In genomic region chrX:100597439-100597838, GRCm38 (mm10) we compare ENCODE assay signal across 10 mouse cellular contexts. TPM values are rescaled to one million over a fixed set of nuclear protein-coding genes. Genes with fewer than 3 reads are reported as not detected.
DNase-seq lines count a peak whose midpoint lies in the region; ATAC-seq and TF ChIP-seq lines count a peak whose summit lies in the region.
"Had no signal": no experiment of that assay in that cellular context is flagged by ENCODE, and none has a peak within 500 bp of the region (broad histone marks: within the 10 kb centered on the region; RNA-seq: fewer than 3 reads in every experiment).

No protein-coding gene starts in this region.

- H3K4me3 ChIP-seq in heart, embryonic 10.5 days, result no peak overlapping the region
- no peak overlapping the region for H3K4me3 ChIP-seq in G1E (ENCODE audit: low read depth, low read length)
- H3K4me3 ChIP-seq in embryonic facial prominence, embryonic 11.5 days (ENCODE audit: low read depth, low read length), result no peak overlapping the region
- H3K4me3 ChIP-seq in intestine, embryonic 16.5 days (ENCODE audit: low read length), result no peak overlapping the region

- H3K4me2 ChIP-seq in embryonic facial prominence, embryonic 11.5 days (ENCODE audit: low read depth, low read length), result no peak overlapping the region
- no peak overlapping the region for H3K4me2 ChIP-seq in intestine, embryonic 16.5 days (ENCODE audit: low read depth, low read length)

- no peak overlapping the region for H3K9ac ChIP-seq in embryonic facial prominence, embryonic 11.5 days (replicated peaks; ENCODE audit: low read length)
- H3K9ac ChIP-seq in intestine, embryonic 16.5 days (ENCODE audit: low read depth, low read length), result no peak overlapping the region

- H3K9me3 ChIP-seq in heart, embryonic 10.5 days, result no peaks in the 10 kb centered on the region
- H3K9me3 ChIP-seq in G1E (replicated peaks), result no peaks in the 10 kb centered on the region
- no peaks in the 10 kb centered on the region for H3K9me3 ChIP-seq in embryonic facial prominence, embryonic 11.5 days (replicated peaks; ENCODE audit: control insufficient read depth, low read length)
- no peaks in the 10 kb centered on the region for H3K9me3 ChIP-seq in intestine, embryonic 16.5 days (ENCODE audit: control insufficient read depth, low read length)

- TF ChIP-seq CTCF in G1E (IDR thresholded peaks at IDR 0.05; ENCODE audit: low read depth, low read length), result no peak

- peak; percentile 76 for DNase-seq in heart, embryonic 10.5 days (ENCODE audit: low spot score)
- DNase-seq in heart, adult 8-10 months (ENCODE audit: low spot score), result no peak
- DNase-seq in G1E (ENCODE audit: low spot score), result peak; percentile 1
- peak; percentile 72 for DNase-seq in embryonic facial prominence, embryonic 11.5 days (ENCODE audit: low spot score)
- DNase-seq in left cerebral cortex, postnatal 4 days, result peak; percentile 31
- DNase-seq in right cerebral cortex, postnatal 14 days, result peak; percentile 54
- DNase-seq in spleen, postnatal 14 days (ENCODE audit: low spot score in 2 of 2), result no peak

- no peaks in the 10 kb centered on the region for H3K36me3 ChIP-seq in heart, embryonic 10.5 days
- no peaks in the 10 kb centered on the region for H3K36me3 ChIP-seq in G1E (replicated peaks)
- no peaks in the 10 kb centered on the region for H3K36me3 ChIP-seq in embryonic facial prominence, embryonic 11.5 days (replicated peaks; ENCODE audit: control insufficient read depth, insufficient read depth, low read depth, low read length)
- H3K36me3 ChIP-seq in intestine, embryonic 16.5 days (ENCODE audit: control insufficient read depth, insufficient read depth, low read length), result no peaks in the 10 kb centered on the region

- intact Hi-C loops in left cerebral cortex, postnatal 4 days (cut with DNase I), result no loop called here

- peaks cover 17% of the 10 kb centered on the region; the same call in 1 of the 2 replicates for H3K27me3 ChIP-seq in heart, embryonic 10.5 days (ENCODE audit: insufficient read depth, poor library complexity, severe bottlenecking)
- peaks cover 8% of the 10 kb centered on the region; the same call in 1 of the 2 replicates for H3K27me3 ChIP-seq in G1E (ENCODE audit: insufficient read depth, low read length)
- H3K27me3 ChIP-seq in embryonic facial prominence, embryonic 11.5 days (ENCODE audit: control insufficient read depth, insufficient read depth, low read length), result 0 out of 2 replicates have a peak, but pooled peaks cover 3% of the 10 kb centered on the region
- H3K27me3 ChIP-seq in intestine, embryonic 16.5 days (replicated peaks; ENCODE audit: control insufficient read depth, insufficient read depth, low read length), result peaks cover 17% of the 10 kb centered on the region

- no peaks in the 10 kb centered on the region for H3K4me1 ChIP-seq in heart, embryonic 10.5 days
- no peaks in the 10 kb centered on the region for H3K4me1 ChIP-seq in G1E (ENCODE audit: insufficient read depth, low read depth, low read length)
- H3K4me1 ChIP-seq in embryonic facial prominence, embryonic 11.5 days (ENCODE audit: control insufficient read depth, insufficient read depth, low read length), result no peaks in the 10 kb centered on the region
- no peaks in the 10 kb centered on the region for H3K4me1 ChIP-seq in intestine, embryonic 16.5 days (ENCODE audit: control insufficient read depth, insufficient read depth, low read length)

- no peak overlapping the region for H3K27ac ChIP-seq in heart, embryonic 10.5 days
- H3K27ac ChIP-seq in embryonic facial prominence, embryonic 11.5 days (replicated peaks; ENCODE audit: low read depth, low read length), result no peak overlapping the region
- H3K27ac ChIP-seq in intestine, embryonic 16.5 days (ENCODE audit: low read length), result no peak overlapping the region

- no peak for ATAC-seq in G1E (ENCODE audit: extremely low read depth, insufficient number of reproducible peaks, low FRiP score, poor library complexity, severe bottlenecking)
- ATAC-seq in embryonic facial prominence, embryonic 11.5 days (replicated peaks; ENCODE audit: insufficient number of reproducible peaks, low FRiP score, low TSS enrichment, low read depth), result no peak
- peak; percentile 65 for ATAC-seq in intestine, embryonic 16.5 days

- 26% methylated on average over 5 of the region's 5 CpGs for WGBS in heart, embryonic 10.5 days
- 21% methylated on average over 5 of the region's 5 CpGs for WGBS in embryonic facial prominence, embryonic 11.5 days
- WGBS in intestine, embryonic 16.5 days, result 24% methylated on average over 5 of the region's 5 CpGs

RNA-seq across cellular contexts. Expression of gene P2ry4, which starts 2.8 kb away (rescaled TPM):
- polyA plus RNA-seq in heart, embryonic 10.5 days (2016; fragmentation: Nextera tagmentation; extraction: Ambion mirVana), result not detected in 2 replicates
- total RNA-seq in heart, adult 8-10 months (2022), result not detected
- total RNA-seq in G1E (2014; fragmentation: Nextera tagmentation), result not detected in 2 replicates
- total RNA-seq in G1E (2017), result 0.05 TPM in 1 of 2 replicates, not detected in the other
- polyA plus RNA-seq in G1E (2012), result not detected in 2 replicates
- not detected in 2 replicates for polyA plus RNA-seq in embryonic facial prominence, embryonic 11.5 days (2014; fragmentation: Nextera tagmentation; extraction: Ambion mirVana)
- 0.38 and 0.55 TPM in 2 replicates for polyA plus RNA-seq in intestine, embryonic 16.5 days (2015; fragmentation: Nextera tagmentation; extraction: Ambion mirVana)
- total RNA-seq in left cerebral cortex, postnatal 4 days (2021), result not detected
- polyA plus RNA-seq: spleen, adult 2 months had no signal

RNA-seq across cellular contexts. Expression of gene Arr3, which starts 7.9 kb away (rescaled TPM):
- 0.97 and 2.3 TPM in 2 replicates for polyA plus RNA-seq in heart, embryonic 10.5 days (2016; fragmentation: Nextera tagmentation; extraction: Ambion mirVana)
- not detected for total RNA-seq in heart, adult 8-10 months (2022)
- total RNA-seq in G1E (2014; fragmentation: Nextera tagmentation), result not detected in 2 replicates
- total RNA-seq in G1E (2017), result 0.38 TPM in 1 of 2 replicates, not detected in the other
- polyA plus RNA-seq in G1E (2012), result not detected in 2 replicates
- not detected in 2 replicates for polyA plus RNA-seq in embryonic facial prominence, embryonic 11.5 days (2014; fragmentation: Nextera tagmentation; extraction: Ambion mirVana)
- not detected in 2 replicates for polyA plus RNA-seq in intestine, embryonic 16.5 days (2015; fragmentation: Nextera tagmentation; extraction: Ambion mirVana)
- not detected for total RNA-seq in left cerebral cortex, postnatal 4 days (2021)
- polyA plus RNA-seq: spleen, adult 2 months had no signal

RNA-seq across cellular contexts. Expression of gene Awat1, which starts 25.4 kb away (rescaled TPM):
- not detected in 2 replicates for polyA plus RNA-seq in heart, embryonic 10.5 days (2016; fragmentation: Nextera tagmentation; extraction: Ambion mirVana)
- not detected for total RNA-seq in heart, adult 8-10 months (2022)
- total RNA-seq in G1E (2014; fragmentation: Nextera tagmentation) (not detected in 2 replicates), G1E (2017) (0.12 TPM in 1 of 2 replicates, not detected in the other)
- not detected in 2 replicates for polyA plus RNA-seq in G1E (2012)
- not detected in 2 replicates for polyA plus RNA-seq in embryonic facial prominence, embryonic 11.5 days (2014; fragmentation: Nextera tagmentation; extraction: Ambion mirVana)
- not detected in 2 replicates for polyA plus RNA-seq in intestine, embryonic 16.5 days (2015; fragmentation: Nextera tagmentation; extraction: Ambion mirVana)
- not detected for total RNA-seq in left cerebral cortex, postnatal 4 days (2021)
- total RNA-seq: layer of hippocampus, adult 8-10 months had no signal
- polyA plus RNA-seq: spleen, adult 2 months had no signal

RNA-seq across cellular contexts. Expression of gene Kif4, which starts 28.1 kb away (rescaled TPM):
- polyA plus RNA-seq in heart, embryonic 10.5 days (2016; fragmentation: Nextera tagmentation; extraction: Ambion mirVana), result 30.1 and 30.9 TPM in 2 replicates
- under 1 TPM; 0.08 to 0.52 (median 0.38) TPM for total RNA-seq in heart, adult 8-10 months (2022)
- total RNA-seq in G1E (2014; fragmentation: Nextera tagmentation) (66.0 and 77.6 TPM in 2 replicates), G1E (2017) (51.2 and 64.4 TPM in 2 replicates)
- 3.5 and 3.6 TPM in 2 replicates for polyA plus RNA-seq in G1E (2012)
- 52.0 and 61.4 TPM in 2 replicates for polyA plus RNA-seq in embryonic facial prominence, embryonic 11.5 days (2014; fragmentation: Nextera tagmentation; extraction: Ambion mirVana)
- polyA plus RNA-seq in intestine, embryonic 16.5 days (2015; fragmentation: Nextera tagmentation; extraction: Ambion mirVana), result 18.1 and 18.5 TPM in 2 replicates
- total RNA-seq in left cerebral cortex, postnatal 4 days (2021), result 1 to 10 TPM; 4.8 to 7.6 TPM

RNA-seq across cellular contexts. Expression of gene Pdzd11, which starts 28.9 kb away (rescaled TPM):
- 94.4 and 106 TPM in 2 replicates for polyA plus RNA-seq in heart, embryonic 10.5 days (2016; fragmentation: Nextera tagmentation; extraction: Ambion mirVana)
- total RNA-seq in heart, adult 8-10 months (2022), result 10 to 100 TPM; 21.5 to 26.8 (median 25.9) TPM
- 52.7 and 58.3 TPM in 2 replicates for total RNA-seq in G1E (2014; fragmentation: Nextera tagmentation)
- total RNA-seq in G1E (2017), result 37.0 and 39.0 TPM in 2 replicates
- 4.2 and 8.4 TPM in 2 replicates for polyA plus RNA-seq in G1E (2012)
- polyA plus RNA-seq in embryonic facial prominence, embryonic 11.5 days (2014; fragmentation: Nextera tagmentation; extraction: Ambion mirVana), result 131 and 132 TPM in 2 replicates
- polyA plus RNA-seq in intestine, embryonic 16.5 days (2015; fragmentation: Nextera tagmentation; extraction: Ambion mirVana), result 75.6 and 78.8 TPM in 2 replicates
- total RNA-seq in left cerebral cortex, postnatal 4 days (2021), result 10 to 100 TPM; 28.8 to 30.3 TPM

Comparison
In these comparisons a context has a peak if more than half of its experiments do, and no peak if none do; other contexts are left out.
1. DNase-seq: peak in heart, embryonic 10.5 days (single experiment), G1E (single experiment), embryonic facial prominence, embryonic 11.5 days (single experiment), left cerebral cortex, postnatal 4 days (single experiment) and right cerebral cortex, postnatal 14 days (single experiment); none in heart, adult 8-10 months (single experiment) and spleen, postnatal 14 days (0 of 2).